Mouse (Mus musculus): ENCODE results near the gene Defb19. TPM values are rescaled to one million over a fixed set of nuclear protein-coding genes. Genes with fewer than 3 reads are reported as not detected.

Gene Defb19
- 0.61 and 1.2 TPM in 2 replicates for polyA plus RNA-seq (2015; fragmentation: Nextera tagmentation; extraction: Ambion mirVana)

- Histone ChIP-seq H3K27me3 (ENCODE audit: control insufficient read depth, insufficient read depth, low read length) (no peaks in the 10 kb centered on the region), H3K36me3 (ENCODE audit: control insufficient read depth, insufficient read depth) (no peaks in the 10 kb centered on the region), H3K9ac (ENCODE audit: low read length) (no peak within 1 kb of the TSS), H3K4me2 (ENCODE audit: low read depth, low read length) (no peak within 1 kb of the TSS), H3K9me3 (replicated peaks; ENCODE audit: control insufficient read depth, low read length) (no peaks in the 10 kb centered on the region), H3K4me1 (ENCODE audit: control insufficient read depth, insufficient read depth, low read length) (no peaks in the 10 kb centered on the region), H3K27ac (ENCODE audit: low read length) (no peak within 1 kb of the TSS), H3K4me3 (ENCODE audit: low read length) (no peak within 1 kb of the TSS)
- 48% methylated on average over 7 of the region's 7 CpGs for WGBS
- ATAC-seq (replicated peaks; ENCODE audit: extremely low read depth, insufficient read depth, low FRiP score) = no peak
Observed at GRCm38 (mm10) chr2:152580107-152580506, at the start of gene Defb19. Defb19 (minus strand) TSS chr2:152580312.

DNA sequence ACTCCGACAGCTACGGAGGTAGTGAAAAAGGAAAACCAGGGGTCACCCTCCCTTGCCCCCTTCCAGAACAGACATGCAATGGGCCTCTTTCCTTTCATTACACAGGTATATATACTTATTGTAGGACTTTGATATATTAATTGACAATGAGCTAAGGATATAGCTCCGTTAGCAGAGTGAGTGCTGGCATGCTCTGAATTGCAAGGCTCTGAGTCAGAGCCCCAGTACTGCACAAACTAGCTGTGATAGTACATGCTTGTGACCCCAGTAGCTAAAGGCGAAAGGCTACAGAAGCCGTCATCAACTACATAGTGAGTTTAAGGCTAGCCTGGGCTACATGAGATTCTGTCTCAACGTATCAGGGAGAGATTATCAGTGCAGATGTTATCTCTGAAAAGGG is 49.8 kb upstream of the Defb19 start:
- peaks cover 17% of the 10 kb centered on the region for H3K4me1 ChIP-seq (ENCODE audit: control insufficient read depth, insufficient read depth, low read length)
- H3K27ac ChIP-seq (ENCODE audit: low read length) = no peak overlapping the region
- H3K36me3 ChIP-seq (ENCODE audit: control insufficient read depth, insufficient read depth) = no peaks in the 10 kb centered on the region; the same call in 1 of the 2 replicates
- no peaks in the 10 kb centered on the region for H3K9me3 ChIP-seq (replicated peaks; ENCODE audit: control insufficient read depth, low read length)
- H3K9ac ChIP-seq (ENCODE audit: low read length) = no peak overlapping the region
- no peak for ATAC-seq (replicated peaks; ENCODE audit: extremely low read depth, insufficient read depth, low FRiP score)
- peak overlapping the region; percentile 74; the same call in 1 of the 2 replicates for H3K4me2 ChIP-seq (ENCODE audit: low read depth, low read length)
- H3K27me3 ChIP-seq (ENCODE audit: control insufficient read depth, insufficient read depth, low read length) = peaks cover 30% of the 10 kb centered on the region
- H3K4me3 ChIP-seq (ENCODE audit: low read length) = no peak overlapping the region
- 65% methylated on average over 6 of the region's 6 CpGs for WGBS

- H3K36me3 ChIP-seq (ENCODE audit: control insufficient read depth, insufficient read depth) = no peaks in the 10 kb centered on the region; the same call in 1 of the 2 replicates
- H3K4me2 ChIP-seq (ENCODE audit: low read depth, low read length) = peak overlapping the region; percentile 74
- no peak overlapping the region for H3K27ac ChIP-seq (ENCODE audit: low read length)
- no peaks in the 10 kb centered on the region for H3K9me3 ChIP-seq (replicated peaks; ENCODE audit: control insufficient read depth, low read length)
- H3K4me1 ChIP-seq (ENCODE audit: control insufficient read depth, insufficient read depth, low read length) = peaks cover 17% of the 10 kb centered on the region
- H3K9ac ChIP-seq (ENCODE audit: low read length) = no peak overlapping the region
- ATAC-seq (replicated peaks; ENCODE audit: extremely low read depth, insufficient read depth, low FRiP score) = no peak
- H3K4me3 ChIP-seq (ENCODE audit: low read length) = peak overlapping the region; percentile 6; the same call in 1 of the 2 replicates
- peaks cover 28% of the 10 kb centered on the region for H3K27me3 ChIP-seq (ENCODE audit: control insufficient read depth, insufficient read depth, low read length)
- 60% methylated on average over 3 of the region's 3 CpGs for WGBS
Observed at GRCm38 (mm10) chr2:152629239-152629638, 49.1 kb upstream of the Defb19 start.

DNA sequence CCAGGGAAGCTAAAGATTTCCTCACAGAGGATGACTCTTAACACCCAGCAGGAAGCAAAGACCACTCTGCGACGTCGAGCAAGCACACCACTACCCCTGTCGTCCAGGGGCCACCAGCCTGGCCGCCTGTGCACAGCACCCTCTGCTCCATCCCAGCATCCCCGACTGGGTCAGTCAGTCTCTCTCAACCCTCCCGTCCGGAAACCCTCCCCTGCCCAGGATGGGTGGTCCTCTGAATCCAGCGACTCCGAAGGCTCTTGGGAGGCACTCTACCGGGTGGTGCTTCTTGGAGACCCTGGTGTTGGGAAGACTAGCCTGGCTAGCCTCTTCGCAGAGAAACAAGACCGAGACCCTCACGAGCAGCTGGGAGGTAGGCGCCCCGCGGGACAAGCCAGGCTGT is 48.0 kb upstream of the Defb19 start:
- H3K9ac ChIP-seq (ENCODE audit: low read length) = peak overlapping the region; percentile 76; the same call in 1 of the 2 replicates
- no peaks in the 10 kb centered on the region for H3K9me3 ChIP-seq (replicated peaks; ENCODE audit: control insufficient read depth, low read length)
- peaks cover 28% of the 10 kb centered on the region for H3K27me3 ChIP-seq (ENCODE audit: control insufficient read depth, insufficient read depth, low read length)
- H3K4me2 ChIP-seq (ENCODE audit: low read depth, low read length) = peak overlapping the region; percentile 74
- H3K27ac ChIP-seq (ENCODE audit: low read length) = no peak overlapping the region
- no peak for ATAC-seq (replicated peaks; ENCODE audit: extremely low read depth, insufficient read depth, low FRiP score)
- peak overlapping the region; percentile 61 for H3K4me3 ChIP-seq (ENCODE audit: low read length)
- peaks cover 14% of the 10 kb centered on the region for H3K4me1 ChIP-seq (ENCODE audit: control insufficient read depth, insufficient read depth, low read length)
- no peaks in the 10 kb centered on the region; the same call in 1 of the 2 replicates for H3K36me3 ChIP-seq (ENCODE audit: control insufficient read depth, insufficient read depth)
- WGBS = 38% methylated on average over 17 of the region's 17 CpGs

DNA sequence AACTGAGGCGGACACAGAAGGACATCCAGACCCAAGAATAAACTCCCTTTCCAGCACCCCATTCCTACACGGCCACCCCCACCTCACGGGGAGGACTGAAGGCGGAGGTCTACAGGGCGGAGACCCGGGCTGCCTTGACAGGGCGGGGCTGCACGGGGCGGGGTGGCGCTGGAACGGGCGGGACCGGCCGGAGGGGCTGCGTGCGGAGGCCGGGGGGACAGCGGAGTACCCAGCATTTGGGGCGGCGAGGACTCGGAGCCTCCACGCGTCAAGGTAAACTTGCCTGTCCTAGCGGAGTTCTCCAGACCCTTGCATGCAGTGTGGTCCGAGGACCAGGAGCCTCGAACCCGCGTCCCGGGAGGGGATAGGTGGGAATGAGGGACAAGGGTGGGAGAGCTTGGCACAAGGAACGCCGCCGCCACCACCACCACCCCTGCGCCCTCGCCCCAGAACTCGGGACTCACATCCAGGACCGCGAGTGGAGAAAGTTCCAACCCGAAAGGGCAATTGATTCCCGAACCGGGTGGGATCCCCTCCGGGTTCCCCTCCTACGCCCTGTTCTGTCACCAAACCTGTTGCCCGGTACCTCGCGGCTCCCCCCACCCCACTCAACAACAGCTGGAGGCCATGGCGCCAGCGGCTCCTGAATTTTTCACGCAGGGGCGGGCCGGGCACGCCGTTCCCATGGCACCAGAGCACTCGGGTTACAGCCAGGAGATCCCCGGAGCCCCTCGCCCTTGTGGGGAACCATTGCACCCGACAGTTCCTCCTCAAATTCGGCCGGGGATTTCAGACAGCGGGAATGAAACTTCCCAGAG is 46.9 kb upstream of the Defb19 start, which contains the start of gene Rem1:
Rem1 (plus strand) TSS at position 178 of the 818 bp plus-strand sequence.
- Histone ChIP-seq H3K9ac (ENCODE audit: low read length) (peak within 1 kb of the TSS; percentile 76), H3K27me3 (ENCODE audit: control insufficient read depth, insufficient read depth, low read length) (peaks cover 28% of the 10 kb centered on the region), H3K27ac (ENCODE audit: low read length) (peak within 1 kb of the TSS; percentile 38), H3K9me3 (replicated peaks; ENCODE audit: control insufficient read depth, low read length) (no peaks in the 10 kb centered on the region), H3K36me3 (ENCODE audit: control insufficient read depth, insufficient read depth) (no peaks in the 10 kb centered on the region; the same call in 1 of the 2 replicates), H3K4me2 (ENCODE audit: low read depth, low read length) (peak within 1 kb of the TSS; percentile 74), H3K4me1 (ENCODE audit: control insufficient read depth, insufficient read depth, low read length) (peaks cover 9% of the 10 kb centered on the region), H3K4me3 (ENCODE audit: low read length) (peak within 1 kb of the TSS; percentile 61)
- peak; percentile 63 for ATAC-seq (replicated peaks; ENCODE audit: extremely low read depth, insufficient read depth, low FRiP score)
- WGBS = 1% methylated on average over 59 of the region's 59 CpGs

GRCm38 (mm10) chr2:152625256-152625655 is 45.1 kb upstream of the Defb19 start:
- H3K9ac ChIP-seq (ENCODE audit: low read length) = no peak overlapping the region
- H3K27ac ChIP-seq (ENCODE audit: low read length) = no peak overlapping the region
- ATAC-seq (replicated peaks; ENCODE audit: extremely low read depth, insufficient read depth, low FRiP score) = no peak
- WGBS = 15% methylated on average over 1 of the region's 1 CpGs
- peaks cover 9% of the 10 kb centered on the region for H3K4me1 ChIP-seq (ENCODE audit: control insufficient read depth, insufficient read depth, low read length)
- H3K36me3 ChIP-seq (ENCODE audit: control insufficient read depth, insufficient read depth) = no peaks in the 10 kb centered on the region
- H3K27me3 ChIP-seq (ENCODE audit: control insufficient read depth, insufficient read depth, low read length) = peaks cover 28% of the 10 kb centered on the region
- H3K4me2 ChIP-seq (ENCODE audit: low read depth, low read length) = no peak overlapping the region
- no peaks in the 10 kb centered on the region for H3K9me3 ChIP-seq (replicated peaks; ENCODE audit: control insufficient read depth, low read length)
- no peak overlapping the region for H3K4me3 ChIP-seq (ENCODE audit: low read length)

DNA sequence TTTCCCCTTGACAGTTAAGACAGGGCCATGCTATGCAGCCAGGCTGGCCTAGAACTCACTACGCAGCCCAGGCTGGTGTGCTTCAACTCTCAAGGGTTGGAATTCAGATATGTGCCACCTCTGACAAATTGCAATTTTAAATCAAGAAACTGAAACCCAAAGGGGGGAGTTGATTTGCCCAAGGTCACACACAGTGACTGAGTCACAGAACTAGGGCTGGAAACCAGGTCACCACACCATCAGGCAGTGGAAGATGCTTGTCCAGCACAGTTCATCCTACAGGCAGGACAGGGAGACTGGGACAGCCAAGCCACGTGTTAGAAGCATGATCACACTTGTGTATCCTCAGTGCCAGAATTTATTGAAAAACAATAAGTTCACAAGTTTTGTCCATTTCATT is 44.5 kb upstream of the Defb19 start:
- no peak for ATAC-seq (replicated peaks; ENCODE audit: extremely low read depth, insufficient read depth, low FRiP score)
- peaks cover 9% of the 10 kb centered on the region for H3K4me1 ChIP-seq (ENCODE audit: control insufficient read depth, insufficient read depth, low read length)
- peaks cover 28% of the 10 kb centered on the region for H3K27me3 ChIP-seq (ENCODE audit: control insufficient read depth, insufficient read depth, low read length)
- 77% methylated on average over 2 of the region's 2 CpGs for WGBS
- H3K27ac ChIP-seq (ENCODE audit: low read length) = no peak overlapping the region
- H3K36me3 ChIP-seq (ENCODE audit: control insufficient read depth, insufficient read depth) = no peaks in the 10 kb centered on the region
- no peak overlapping the region for H3K4me3 ChIP-seq (ENCODE audit: low read length)
- H3K9me3 ChIP-seq (replicated peaks; ENCODE audit: control insufficient read depth, low read length) = no peaks in the 10 kb centered on the region
- no peak overlapping the region for H3K9ac ChIP-seq (ENCODE audit: low read length)
- H3K4me2 ChIP-seq (ENCODE audit: low read depth, low read length) = no peak overlapping the region

DNA sequence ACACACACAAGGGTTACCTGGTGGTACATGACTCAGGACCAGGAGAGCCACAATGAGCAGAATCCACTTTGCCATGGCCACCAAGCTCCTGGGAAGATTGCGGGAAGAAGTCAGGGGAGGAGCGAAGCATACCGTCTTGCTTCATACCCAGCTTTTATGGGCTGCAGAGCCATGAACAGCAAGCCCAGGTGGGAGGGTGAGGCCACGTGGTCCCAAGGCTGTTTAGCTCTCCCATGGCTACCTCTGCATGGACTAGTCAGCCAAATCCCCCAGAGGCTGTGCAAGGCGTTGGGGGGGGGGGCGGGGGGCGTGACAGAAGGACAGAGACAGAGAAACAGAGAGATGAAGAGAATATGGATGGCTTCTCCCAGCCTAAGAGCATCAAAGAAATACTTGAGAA is 42.8 kb upstream of the Defb19 start, which contains the start of gene Defb25:
Defb25 (minus strand) TSS at position 101 of the 400 bp plus-strand sequence.
- Histone ChIP-seq H3K36me3 (ENCODE audit: control insufficient read depth, insufficient read depth) (no peaks in the 10 kb centered on the region), H3K9ac (ENCODE audit: low read length) (no peak within 1 kb of the TSS), H3K4me1 (ENCODE audit: control insufficient read depth, insufficient read depth, low read length) (peaks cover 9% of the 10 kb centered on the region), H3K4me2 (ENCODE audit: low read depth, low read length) (no peak within 1 kb of the TSS), H3K27me3 (ENCODE audit: control insufficient read depth, insufficient read depth, low read length) (peaks cover 19% of the 10 kb centered on the region), H3K4me3 (ENCODE audit: low read length) (no peak within 1 kb of the TSS), H3K27ac (ENCODE audit: low read length) (no peak within 1 kb of the TSS), H3K9me3 (replicated peaks; ENCODE audit: control insufficient read depth, low read length) (no peaks in the 10 kb centered on the region)
- no peak for ATAC-seq (replicated peaks; ENCODE audit: extremely low read depth, insufficient read depth, low FRiP score)
- WGBS = 79% methylated on average over 7 of the region's 7 CpGs

- H3K4me3 ChIP-seq (ENCODE audit: low read length) = no peak overlapping the region
- no peaks in the 10 kb centered on the region for H3K9me3 ChIP-seq (replicated peaks; ENCODE audit: control insufficient read depth, low read length)
- no peak overlapping the region for H3K9ac ChIP-seq (ENCODE audit: low read length)
- peaks cover 16% of the 10 kb centered on the region for H3K27me3 ChIP-seq (ENCODE audit: control insufficient read depth, insufficient read depth, low read length)
- H3K4me1 ChIP-seq (ENCODE audit: control insufficient read depth, insufficient read depth, low read length) = peaks cover 9% of the 10 kb centered on the region
- WGBS = 78% methylated on average over 13 of the region's 13 CpGs
- H3K36me3 ChIP-seq (ENCODE audit: control insufficient read depth, insufficient read depth) = no peaks in the 10 kb centered on the region
- no peak overlapping the region for H3K4me2 ChIP-seq (ENCODE audit: low read depth, low read length)
- no peak for ATAC-seq (replicated peaks; ENCODE audit: extremely low read depth, insufficient read depth, low FRiP score)
- no peak overlapping the region for H3K27ac ChIP-seq (ENCODE audit: low read length)
Observed at GRCm38 (mm10) chr2:152622151-152622550, 42.0 kb upstream of the Defb19 start.
